Mouse (Mus musculus) neural tube, embryonic 15.5 days (tissue): ENCODE results near the gene Rbms2. TPM values are rescaled to one million over a fixed set of nuclear protein-coding genes. Genes with fewer than 3 reads are reported as not detected.
A peak's percentile ranks its signal among the peaks of the same experiment; 100 is the strongest.
"Not testable (repeated sequence)": the region's sequence is repeated elsewhere in the genome, so short reads cannot be mapped to it uniquely, and the experiment has no call there.

Experiments used
- ATAC-seq: fragments of 200-750 bp; cut with Nextera tagmentation; 2 replicates; pipeline ENCODE4 v1.8.0; 2017; ENCODE audit warnings: mild to moderate bottlenecking, moderate TSS enrichment, moderate library complexity; ENCODE audit not compliant: low FRiP score
- H3K27ac ChIP-seq: fragments of 300-500 bp; sonication (generic); replicated peaks from 2 replicates; pipeline ENCODE4 v1.5.1; 2015; ENCODE audit warnings: mild to moderate bottlenecking, inconsistent platforms
- H3K27me3 ChIP-seq: fragments of 300-500 bp; sonication (generic); replicated peaks from 2 replicates; pipeline ENCODE4 v1.6.1; 2015; ENCODE audit warnings: inconsistent platforms
- H3K36me3 ChIP-seq: fragments of 300-500 bp; sonication (generic); 2 replicates; pipeline ENCODE4 v1.6.1; 2015; ENCODE audit warnings: inconsistent platforms
- H3K4me1 ChIP-seq: fragments of 300-500 bp; sonication (generic); 2 replicates; pipeline ENCODE4 v1.6.1; 2015; ENCODE audit warnings: inconsistent platforms
- H3K4me2 ChIP-seq: fragments of 300-500 bp; sonication (generic); 2 replicates; pipeline ENCODE4 v1.6.1; 2015; ENCODE audit warnings: inconsistent platforms, mild to moderate bottlenecking, moderate library complexity
- H3K4me3 ChIP-seq: fragments of 300-500 bp; sonication (generic); replicated peaks from 2 replicates; pipeline ENCODE4 v1.5.1; 2015; ENCODE audit warnings: mild to moderate bottlenecking, inconsistent platforms
- H3K9ac ChIP-seq: fragments of 300-500 bp; sonication (generic); replicated peaks from 2 replicates; pipeline ENCODE4 v1.6.1; 2015; ENCODE audit warnings: mild to moderate bottlenecking, inconsistent platforms
- H3K9me3 ChIP-seq: fragments of 300-500 bp; sonication (generic); replicated peaks from 2 replicates; pipeline ENCODE4 v1.6.1; 2016; ENCODE audit warnings: inconsistent platforms
- WGBS: fragments of 180-500 bp; shearing (Covaris S2); methylation state at CpG from one replicate; pipeline ENCODE4 v1.1.7; 2015; ENCODE audit warnings: mixed read lengths; 5-methylcytosine and 5-hydroxymethylcytosine counted together
- polyA plus RNA-seq: library from polyadenylated mRNA; unstranded; fragments of >200 nt; fragmentation: Nextera tagmentation; extraction: Ambion mirVana; gene quantifications from 2 replicates; pipeline ENCODE4 v1.2.1, GENCODE M21; 2015

Gene Rbms2
- polyA plus RNA-seq, 1 experiment from 2014 or later, result 6.5 TPM

DNA sequence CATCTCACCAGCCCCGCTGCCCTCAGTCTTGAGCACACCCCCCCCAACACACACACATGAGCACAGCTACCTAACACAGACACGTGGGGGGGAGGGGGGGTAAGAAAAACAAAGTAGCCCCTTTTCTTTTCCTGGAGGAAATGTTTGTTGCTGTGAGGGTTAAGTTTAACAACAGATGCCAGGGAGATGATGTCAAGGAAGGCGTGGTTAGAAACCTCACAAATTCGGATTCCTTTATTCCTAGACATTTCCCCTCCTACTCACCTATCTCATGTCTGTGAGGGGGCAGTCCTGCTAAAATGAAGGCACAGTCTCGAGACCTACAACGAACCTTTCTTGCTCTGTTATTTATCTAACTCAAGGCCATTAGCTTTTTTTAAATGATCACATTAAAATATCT is 13.0 kb downstream of the Rbms2 start:
- Histone ChIP-seq H3K4me3 (no peak overlapping the region), H3K36me3 (no peaks in the 10 kb centered on the region), H3K4me1 (no peaks in the 10 kb centered on the region), H3K27me3 (no peaks in the 10 kb centered on the region), H3K4me2 (no peak overlapping the region), H3K9ac (no peak overlapping the region), H3K27ac (no peak overlapping the region), H3K9me3 (no peaks in the 10 kb centered on the region)
- WGBS, result 61% methylated on average over 6 of the region's 6 CpGs
- no peak for ATAC-seq

DNA sequence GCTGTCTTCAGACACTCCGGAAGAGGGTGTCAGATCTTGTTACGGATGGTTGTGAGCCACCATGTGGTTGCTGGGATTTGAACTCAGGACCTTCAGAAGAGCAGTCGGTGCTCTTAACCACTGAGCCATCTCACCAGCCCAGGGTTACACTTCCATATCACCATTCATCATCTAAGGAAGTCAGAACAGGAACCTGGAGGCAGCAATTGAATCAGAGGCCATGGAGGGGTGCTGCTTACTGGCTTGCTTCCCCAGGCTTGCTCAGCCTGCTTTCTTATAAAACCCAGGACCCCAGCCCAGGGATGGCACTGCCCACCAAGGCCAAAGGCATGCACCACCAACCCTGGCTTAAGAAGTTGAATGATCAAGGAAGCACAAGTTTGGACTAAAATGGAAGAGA is 14.4 kb downstream of the Rbms2 start:
- not testable (repeated sequence) for H3K9me3 ChIP-seq, H3K36me3 ChIP-seq, ATAC-seq, H3K27ac ChIP-seq, H3K27me3 ChIP-seq, H3K4me2 ChIP-seq, H3K4me1 ChIP-seq, H3K4me3 ChIP-seq, H3K9ac ChIP-seq
- 93% methylated on average over 3 of the region's 3 CpGs for WGBS

DNA sequence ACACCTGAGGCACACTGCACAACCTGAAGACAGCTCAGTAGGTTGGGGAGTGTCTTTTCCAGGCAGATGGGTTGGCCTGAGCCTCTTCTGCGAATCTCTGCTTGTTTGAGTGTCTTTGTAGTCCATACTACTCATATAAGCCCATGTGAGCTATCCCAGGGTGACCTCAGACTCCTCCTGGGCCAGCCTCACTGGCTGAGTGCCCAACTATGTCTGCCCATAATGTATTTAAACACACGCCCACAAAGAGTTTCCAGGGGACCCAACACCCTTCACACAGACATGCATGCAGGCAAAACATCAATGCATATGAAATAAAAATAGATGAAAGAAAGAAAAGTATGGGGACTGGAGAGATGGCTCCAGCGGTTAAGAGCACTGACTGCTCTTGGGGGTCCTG is 26.1 kb downstream of the Rbms2 start:
- H3K9me3 ChIP-seq, result no peaks in the 10 kb centered on the region
- no peaks in the 10 kb centered on the region for H3K36me3 ChIP-seq
- ATAC-seq, result no peak
- no peak overlapping the region for H3K9ac ChIP-seq
- H3K27ac ChIP-seq, result no peak overlapping the region
- no peak overlapping the region for H3K4me2 ChIP-seq
- no peak overlapping the region for H3K4me3 ChIP-seq
- 79% methylated on average over 3 of the region's 3 CpGs for WGBS
- no peaks in the 10 kb centered on the region for H3K27me3 ChIP-seq
- 0 out of 2 replicates have a peak, but pooled peaks cover 5% of the 10 kb centered on the region for H3K4me1 ChIP-seq

DNA sequence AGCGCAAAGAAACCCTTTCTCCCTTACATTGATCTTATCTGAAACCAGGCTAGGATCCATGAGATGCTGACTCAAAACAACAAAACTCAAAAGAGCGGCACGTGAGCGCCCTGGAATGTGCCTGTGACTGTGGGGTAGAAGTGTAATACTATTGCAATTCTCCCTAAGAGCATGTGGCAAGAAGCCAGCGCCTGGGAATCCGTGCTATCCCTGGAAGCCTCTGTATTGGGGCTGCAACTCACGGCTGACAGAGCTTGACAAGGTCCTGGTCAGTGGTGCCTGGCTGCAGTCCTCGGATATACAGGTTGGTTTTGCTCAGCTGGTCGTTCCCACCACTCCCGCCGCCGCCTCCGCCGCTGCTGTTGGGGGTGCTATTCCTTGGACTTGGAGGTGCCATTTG is 29.2 kb downstream of the Rbms2 start:
- WGBS, result 82% methylated on average over 14 of the region's 14 CpGs
- H3K4me2 ChIP-seq, result no peak overlapping the region
- H3K4me3 ChIP-seq, result no peak overlapping the region
- H3K9ac ChIP-seq, result no peak overlapping the region
- no peak overlapping the region for H3K27ac ChIP-seq
- no peak for ATAC-seq
- 0 out of 2 replicates have a peak, but pooled peaks cover 5% of the 10 kb centered on the region for H3K4me1 ChIP-seq
- H3K36me3 ChIP-seq, result no peaks in the 10 kb centered on the region
- no peaks in the 10 kb centered on the region for H3K9me3 ChIP-seq
- no peaks in the 10 kb centered on the region for H3K27me3 ChIP-seq

DNA sequence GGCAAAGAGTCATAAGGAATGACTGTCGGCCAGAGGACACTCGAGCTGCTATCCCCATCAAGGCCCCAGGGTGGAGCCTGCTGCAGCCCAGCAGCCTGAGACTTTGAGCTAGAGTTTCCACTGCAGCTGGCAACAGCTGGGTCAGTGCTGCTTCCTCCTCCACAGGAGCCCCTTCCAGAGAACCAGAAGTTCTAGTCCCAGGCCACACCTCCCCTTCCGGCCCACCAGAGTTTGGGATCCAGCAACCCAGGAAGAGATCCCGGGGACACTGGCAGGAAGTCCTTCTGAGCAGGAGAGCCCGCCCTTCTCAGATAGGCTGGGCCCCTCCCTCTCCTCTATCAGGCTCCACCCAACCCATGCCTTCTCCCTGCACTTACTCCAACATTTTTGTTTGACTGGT is 30.5 kb downstream of the Rbms2 start:
- H3K4me2 ChIP-seq, result peak overlapping the region; percentile 17; the same call in 1 of the 2 replicates
- ATAC-seq, result no peak
- WGBS, result 13% methylated on average over 5 of the region's 5 CpGs
- no peaks in the 10 kb centered on the region for H3K27me3 ChIP-seq
- H3K4me3 ChIP-seq, result no peak overlapping the region
- H3K36me3 ChIP-seq, result no peaks in the 10 kb centered on the region
- no peaks in the 10 kb centered on the region for H3K9me3 ChIP-seq
- 0 out of 2 replicates have a peak overlapping the region, but pooled peaks have one; percentile 33 for H3K27ac ChIP-seq
- no peak overlapping the region for H3K9ac ChIP-seq
- 0 out of 2 replicates have a peak, but pooled peaks cover 5% of the 10 kb centered on the region for H3K4me1 ChIP-seq

DNA sequence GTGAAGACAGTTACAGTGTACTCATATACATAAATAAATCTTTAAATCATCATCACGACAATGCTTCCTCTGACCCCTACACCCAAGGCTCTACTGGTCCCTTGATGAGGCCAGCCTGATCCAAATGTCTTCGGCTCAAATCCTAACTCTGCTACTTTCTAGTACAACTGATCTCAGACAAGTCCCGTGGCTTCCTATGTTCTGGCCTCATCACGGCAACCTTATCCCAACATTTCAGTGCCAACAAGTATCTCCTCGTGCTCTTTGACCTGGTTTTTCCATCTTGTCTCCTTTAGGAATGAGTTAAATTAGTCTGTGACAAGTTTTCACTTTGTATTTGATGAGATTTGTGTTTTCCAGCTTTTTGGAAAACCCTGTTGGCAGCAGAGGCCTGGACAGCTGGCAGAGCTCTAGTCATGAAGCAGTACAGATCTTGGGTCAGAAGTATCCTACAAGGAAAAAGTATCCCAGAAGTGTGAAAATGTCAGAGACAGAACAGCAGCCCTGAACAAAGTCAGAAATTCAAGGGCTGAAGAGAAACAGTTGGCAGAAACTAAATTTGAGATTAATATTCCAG is 31.2 kb downstream of the Rbms2 start:
- 84% methylated on average over 5 of the region's 5 CpGs for WGBS
- Histone ChIP-seq H3K27ac (0 out of 2 replicates have a peak overlapping the region, but pooled peaks have one; percentile 33), H3K4me2 (no peak overlapping the region), H3K9ac (no peak overlapping the region), H3K36me3 (no peaks in the 10 kb centered on the region), H3K4me3 (no peak overlapping the region), H3K27me3 (no peaks in the 10 kb centered on the region), H3K4me1 (0 out of 2 replicates have a peak, but pooled peaks cover 5% of the 10 kb centered on the region), H3K9me3 (no peaks in the 10 kb centered on the region)
- no peak for ATAC-seq

DNA sequence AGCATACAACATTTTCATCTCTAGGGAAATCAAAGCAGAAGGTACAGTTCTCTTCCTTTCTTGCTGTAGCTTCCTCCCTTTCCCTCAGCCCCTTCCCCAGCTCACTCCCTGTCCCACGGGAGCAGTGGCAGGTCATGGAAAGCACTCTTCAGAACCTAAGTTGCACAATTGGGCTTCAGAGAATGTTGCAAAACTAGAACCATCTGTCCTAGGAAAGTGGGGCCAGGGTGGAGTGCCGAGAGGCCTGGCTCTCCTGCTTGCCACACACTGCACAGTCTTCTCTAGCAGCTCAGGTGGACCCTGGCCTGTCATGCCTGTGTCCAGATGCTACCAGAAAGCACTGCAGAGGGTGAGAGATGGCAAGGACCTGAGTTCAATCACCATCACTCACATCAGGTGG is 35.1 kb downstream of the Rbms2 start:
- no peak for ATAC-seq

DNA sequence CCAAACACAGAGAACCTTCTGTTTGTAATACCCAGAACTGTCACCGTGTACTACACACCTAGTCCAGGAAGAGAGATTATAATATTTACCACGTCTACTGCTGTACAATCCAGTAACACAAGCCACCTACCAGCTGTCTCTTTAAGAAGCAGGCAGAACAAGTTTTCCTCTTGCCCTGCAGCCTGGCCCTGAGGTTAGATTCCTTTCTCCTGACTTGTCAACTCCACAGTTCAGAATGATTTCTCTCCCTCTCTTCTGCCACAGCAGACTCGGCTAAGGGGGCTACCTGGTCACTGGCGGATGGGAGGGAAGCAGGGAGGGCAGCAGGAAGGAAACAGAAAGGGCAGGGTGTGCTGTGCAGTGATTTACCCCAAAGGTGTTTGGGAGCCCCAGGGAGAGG is 36.4 kb downstream of the Rbms2 start:
- Histone ChIP-seq H3K4me1 (no peaks in the 10 kb centered on the region), H3K4me2 (no peak overlapping the region), H3K27me3 (no peaks in the 10 kb centered on the region), H3K9me3 (no peaks in the 10 kb centered on the region), H3K9ac (no peak overlapping the region), H3K36me3 (no peaks in the 10 kb centered on the region), H3K4me3 (no peak overlapping the region), H3K27ac (no peak overlapping the region)
- ATAC-seq, result no peak
- 80% methylated on average over 4 of the region's 4 CpGs for WGBS

More for the DNA sequence above, 35.1 kb downstream of the Rbms2 start:
- no peaks in the 10 kb centered on the region for H3K36me3 ChIP-seq
- WGBS, result 86% methylated on average over 2 of the region's 2 CpGs
- no peak overlapping the region for H3K4me3 ChIP-seq
- no peaks in the 10 kb centered on the region for H3K9me3 ChIP-seq
- 0 out of 2 replicates have a peak, but pooled peaks cover 5% of the 10 kb centered on the region for H3K4me1 ChIP-seq
- no peak overlapping the region for H3K9ac ChIP-seq
- no peaks in the 10 kb centered on the region for H3K27me3 ChIP-seq
- no peak overlapping the region for H3K4me2 ChIP-seq
- no peak overlapping the region for H3K27ac ChIP-seq

DNA sequence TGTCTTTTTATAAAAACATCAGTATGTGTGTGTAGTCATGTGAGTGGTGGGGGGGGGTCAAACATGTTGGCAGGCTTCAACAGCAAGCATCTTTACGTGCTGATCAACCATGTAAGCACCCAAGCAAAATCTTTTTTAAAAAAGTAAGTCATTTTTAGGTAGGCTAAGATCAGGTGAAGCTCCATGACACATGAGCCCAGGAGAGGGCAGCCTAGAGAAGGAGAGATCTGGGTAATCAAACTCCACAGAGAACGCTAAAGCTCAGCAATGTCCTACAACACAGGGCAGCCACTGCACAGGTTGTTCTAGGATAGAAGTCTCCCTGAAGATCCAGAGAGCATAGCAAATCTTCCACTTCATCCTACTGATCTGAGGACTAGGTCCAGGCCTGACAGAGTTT is 37.9 kb downstream of the Rbms2 start:
- H3K36me3 ChIP-seq, result no peaks in the 10 kb centered on the region
- no peaks in the 10 kb centered on the region for H3K27me3 ChIP-seq
- H3K4me1 ChIP-seq, result no peaks in the 10 kb centered on the region
- H3K4me3 ChIP-seq, result no peak overlapping the region
- no peak for ATAC-seq
- 68% methylated on average over 2 of the region's 2 CpGs for WGBS
- H3K4me2 ChIP-seq, result no peak overlapping the region
- no peak overlapping the region for H3K27ac ChIP-seq
- no peak overlapping the region for H3K9ac ChIP-seq
- H3K9me3 ChIP-seq, result no peaks in the 10 kb centered on the region

DNA sequence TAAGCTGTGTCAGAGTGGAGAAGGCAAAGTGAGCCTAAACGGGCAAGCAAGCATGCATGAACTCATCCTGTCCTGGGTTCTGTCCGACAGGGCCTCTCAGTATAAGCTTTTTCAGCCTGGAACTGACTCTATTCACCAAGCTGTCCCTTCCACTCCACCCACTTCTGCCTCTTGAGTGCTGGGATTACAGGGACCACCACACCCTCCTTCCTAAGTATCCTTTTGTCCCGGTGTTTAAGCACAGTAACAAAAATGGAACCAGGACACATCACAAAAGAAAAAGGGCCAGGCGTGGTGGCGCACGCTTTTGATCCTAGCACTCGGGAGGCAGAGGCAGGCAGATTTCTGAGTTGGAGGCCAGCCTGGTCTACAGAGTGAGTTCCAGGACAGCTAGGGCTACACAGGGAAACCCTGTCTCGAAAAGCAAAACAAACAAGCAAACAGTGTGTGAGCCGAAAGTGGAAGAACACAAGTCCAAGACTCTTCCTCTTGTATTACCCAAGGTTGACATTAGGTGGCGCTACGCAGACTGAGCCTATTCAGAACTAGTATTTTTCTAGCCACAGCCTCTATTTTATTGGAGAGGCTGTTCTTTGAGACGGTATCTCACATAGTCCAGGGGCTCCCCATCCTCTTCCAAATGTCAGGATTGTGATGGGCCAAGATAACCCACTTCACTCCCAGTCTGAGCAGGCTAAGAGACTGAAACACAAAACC is 39.7 kb downstream of the Rbms2 start:
- 69% methylated on average over 12 of the region's 12 CpGs for WGBS
- Histone ChIP-seq H3K36me3 (no peaks in the 10 kb centered on the region), H3K9ac (no peak overlapping the region), H3K27me3 (no peaks in the 10 kb centered on the region), H3K4me2 (no peak overlapping the region), H3K4me3 (no peak overlapping the region), H3K27ac (no peak overlapping the region), H3K9me3 (no peaks in the 10 kb centered on the region), H3K4me1 (no peaks in the 10 kb centered on the region)
- ATAC-seq, result no peak

DNA sequence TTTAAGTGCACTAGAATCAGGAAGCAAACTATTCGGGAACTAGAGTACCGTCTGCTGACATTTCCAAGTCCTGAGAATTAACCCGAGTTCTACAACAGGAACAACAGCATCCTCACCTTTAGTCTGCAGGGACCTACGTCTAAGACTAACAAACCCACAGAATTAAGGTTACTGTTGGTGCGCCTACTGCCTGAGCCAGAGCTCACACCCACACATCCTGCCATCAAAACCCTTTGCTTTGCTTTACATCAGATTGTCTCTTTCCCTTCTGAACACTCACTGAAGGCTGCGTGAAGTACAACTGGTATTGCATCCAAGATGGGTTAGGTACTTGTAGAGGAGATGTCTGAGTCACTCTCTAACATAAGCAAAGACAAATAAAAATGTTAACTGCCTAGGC is 44.7 kb downstream of the Rbms2 start:
- Histone ChIP-seq H3K4me1 (peaks cover 11% of the 10 kb centered on the region), H3K9ac (no peak overlapping the region)

More for the DNA sequence above, 44.7 kb downstream of the Rbms2 start:
- Histone ChIP-seq H3K27ac (no peak overlapping the region), H3K27me3 (no peaks in the 10 kb centered on the region), H3K36me3 (peaks cover 4% of the 10 kb centered on the region; the same call in 1 of the 2 replicates), H3K4me3 (no peak overlapping the region), H3K4me2 (no peak overlapping the region), H3K9me3 (no peaks in the 10 kb centered on the region)
- 94% methylated on average over 6 of the region's 6 CpGs for WGBS
- no peak for ATAC-seq
